Mouse (Mus musculus) cerebellum, adult 11 months (tissue): Measurements from ENCODE around the gene Slc6a17.

Experiments
- DNase-seq: peaks from one replicate; pipeline ENCODE4 v3.0.0; 2022

Gene Slc6a17

DNA sequence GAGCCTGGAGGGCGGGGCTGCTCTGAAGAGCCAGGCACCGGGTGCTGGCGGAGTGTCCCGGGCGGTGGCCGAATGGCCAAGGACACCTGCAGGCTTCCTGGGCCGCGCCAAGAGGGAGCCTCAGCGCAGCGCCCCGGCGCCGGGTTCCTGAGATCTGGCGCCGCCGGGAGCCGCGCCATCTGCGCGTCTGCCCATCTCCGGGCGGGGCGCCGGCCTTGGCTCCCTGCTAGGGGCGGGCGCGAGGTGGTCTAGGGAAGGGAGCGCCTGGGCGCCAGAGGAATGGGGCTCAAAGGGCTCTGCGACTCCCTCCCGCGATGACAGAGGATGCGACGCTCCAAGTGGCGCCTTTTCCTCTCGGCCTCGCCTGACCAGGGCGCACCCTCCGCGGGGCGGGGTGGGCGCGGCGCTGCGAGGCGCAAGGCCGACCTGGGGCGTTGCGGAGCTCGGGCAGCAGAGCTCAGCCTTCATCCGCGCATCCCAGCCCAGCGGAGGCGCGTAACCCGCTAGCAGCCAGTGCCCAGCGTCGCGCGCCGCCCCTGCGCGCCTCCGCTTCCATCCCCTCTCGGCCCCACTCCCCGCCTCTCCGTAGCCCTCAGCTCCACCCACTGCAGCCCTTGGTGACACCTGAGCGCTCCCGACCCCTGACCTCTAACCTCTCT lies 57.9 kb downstream of the Slc6a17 start:
- DNase-seq = peak; percentile 66

- peak; percentile 56 for DNase-seq
Measured at GRCm38 (mm10) chr3:107459196-107459772, 58.5 kb downstream of the Slc6a17 start, which contains the start of gene Kcnc4. Gene Kcnc4, minus strand, starts transcription at chr3:107459552.

DNA sequence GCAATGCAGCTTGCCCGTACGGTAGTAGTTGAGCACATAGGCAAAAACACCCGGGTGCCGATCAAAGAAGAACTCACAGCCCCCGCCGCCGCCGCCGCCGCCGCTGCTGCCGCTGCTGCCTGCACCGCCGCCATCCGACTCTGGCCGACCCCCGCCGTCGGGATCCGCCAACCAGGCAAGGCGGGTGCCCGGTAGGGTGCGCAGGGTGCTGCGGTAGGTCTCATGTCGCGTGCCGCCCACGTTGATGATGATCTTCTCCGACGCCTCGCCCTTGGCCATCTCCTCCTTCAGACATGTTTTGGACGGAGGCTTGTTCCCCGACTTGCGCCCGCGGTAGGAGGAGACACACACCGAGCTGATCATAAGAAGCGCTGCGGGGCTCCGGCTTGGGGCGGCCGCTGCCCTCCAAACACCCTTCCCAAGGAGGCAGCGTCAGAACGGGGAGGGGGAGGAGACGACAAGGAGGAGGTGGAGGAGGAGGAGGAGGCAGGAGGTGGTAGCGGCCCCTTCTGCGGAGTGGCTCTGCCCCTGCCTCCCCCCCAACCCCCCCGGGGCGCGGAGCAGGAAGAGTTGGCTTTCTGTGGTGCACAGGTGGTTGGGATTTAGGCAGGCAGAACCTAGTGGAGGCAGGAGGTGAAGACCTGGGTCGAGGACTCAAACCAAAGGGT lies 59.2 kb downstream of the Slc6a17 start:
- peak; percentile 47 for DNase-seq

- peak; percentile 46 for DNase-seq
Measured at GRCm38 (mm10) chr3:107458104-107458503, 59.7 kb downstream of the Slc6a17 start.

DNA sequence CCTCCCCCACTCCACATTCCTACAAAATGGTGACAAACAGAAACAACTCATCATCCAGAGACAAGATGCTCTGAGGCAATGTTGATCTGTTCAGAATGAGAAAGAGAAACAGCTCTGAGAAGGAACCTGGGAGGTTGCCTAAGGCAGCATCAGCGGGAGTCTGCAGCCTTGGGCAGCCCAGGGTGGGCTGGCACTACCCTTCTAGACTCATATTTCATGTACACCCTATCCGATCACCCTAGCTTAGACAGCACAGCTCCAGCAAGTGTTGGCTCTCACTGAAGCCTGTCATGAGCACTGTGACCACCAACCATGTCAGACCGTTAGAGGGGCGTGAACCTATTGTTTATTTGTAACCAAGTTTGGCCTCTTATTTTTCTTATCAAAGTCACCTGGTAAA lies 63.5 kb downstream of the Slc6a17 start:
- no peak for DNase-seq

DNA sequence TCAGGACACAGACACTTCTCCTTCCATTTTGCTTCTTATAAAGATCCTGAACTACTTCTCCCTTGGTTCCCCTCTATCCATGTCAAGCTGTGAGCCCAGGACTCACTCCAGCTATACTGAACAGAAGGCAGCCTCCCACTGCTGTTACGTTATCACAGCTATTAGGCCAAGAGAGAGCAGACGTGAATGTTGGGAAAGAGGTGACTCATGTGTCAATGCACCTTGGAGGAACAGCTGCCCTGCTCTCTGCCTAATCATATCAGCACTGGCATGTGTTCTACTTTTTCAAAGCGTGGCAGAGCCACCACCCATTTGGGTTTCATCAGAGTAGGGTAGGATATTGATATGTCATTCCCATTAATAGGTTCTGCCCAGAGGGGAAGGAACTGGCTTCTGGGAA lies 71.0 kb downstream of the Slc6a17 start:
- DNase-seq = no peak

- DNase-seq = no peak
Measured at GRCm38 (mm10) chr3:107443866-107444265, 74.0 kb downstream of the Slc6a17 start.

DNA sequence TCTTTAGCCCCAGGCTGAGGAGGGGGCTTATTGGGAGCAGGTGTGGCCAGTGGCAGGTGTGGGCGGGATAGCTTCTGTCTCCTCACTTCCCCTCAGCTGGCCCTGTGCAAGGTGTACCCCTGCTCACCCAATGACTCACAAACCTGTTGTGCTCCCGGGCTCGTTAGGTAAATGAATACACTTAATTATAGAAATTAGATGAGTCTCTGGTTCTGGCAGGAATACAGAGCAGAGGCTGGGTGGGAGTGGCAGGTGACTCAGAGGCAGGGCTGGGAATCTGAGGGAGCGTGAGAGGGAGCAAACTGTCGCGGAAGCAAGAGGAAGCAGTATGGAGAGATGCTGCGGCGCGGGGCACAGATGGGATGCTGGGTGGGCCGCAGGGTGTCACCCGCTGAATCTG lies 75.6 kb downstream of the Slc6a17 start:
- DNase-seq = no peak

- DNase-seq = no peak
Measured at GRCm38 (mm10) chr3:107441306-107441705, 76.5 kb downstream of the Slc6a17 start.

DNA sequence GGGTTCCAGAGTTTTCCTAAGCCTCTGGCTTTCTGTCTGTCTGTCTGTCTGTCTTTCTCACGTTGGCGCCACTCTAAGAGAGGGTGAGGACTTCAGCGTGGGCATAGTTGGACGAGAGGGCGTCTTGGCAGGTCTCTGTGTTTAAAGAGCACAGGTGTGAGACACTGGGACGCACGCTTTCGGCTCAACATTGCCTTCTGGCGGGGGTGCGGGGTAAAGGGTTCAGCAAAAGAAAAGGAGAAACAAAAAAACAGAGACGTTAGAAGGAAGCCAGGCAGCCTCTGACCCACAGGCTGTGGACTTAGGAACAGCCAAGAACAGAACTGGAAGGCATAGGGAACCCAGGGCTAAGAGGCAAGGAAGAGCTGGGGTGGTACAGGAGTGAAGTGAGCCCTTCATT lies 78.5 kb downstream of the Slc6a17 start:
- no peak for DNase-seq

- DNase-seq = no peak
Measured at GRCm38 (mm10) chr3:107437666-107438065, 80.2 kb downstream of the Slc6a17 start.

GRCm38 (mm10) chr3:107436434-107436833 lies 81.4 kb downstream of the Slc6a17 start:
- DNase-seq = no peak

GRCm38 (mm10) chr3:107433614-107434013 lies 84.2 kb downstream of the Slc6a17 start:
- DNase-seq = no peak

GRCm38 (mm10) chr3:107431268-107431667 lies 86.5 kb downstream of the Slc6a17 start:
- no peak for DNase-seq

- no peak for DNase-seq
Measured at GRCm38 (mm10) chr3:107424258-107425041, 93.4 kb downstream of the Slc6a17 start.

DNA sequence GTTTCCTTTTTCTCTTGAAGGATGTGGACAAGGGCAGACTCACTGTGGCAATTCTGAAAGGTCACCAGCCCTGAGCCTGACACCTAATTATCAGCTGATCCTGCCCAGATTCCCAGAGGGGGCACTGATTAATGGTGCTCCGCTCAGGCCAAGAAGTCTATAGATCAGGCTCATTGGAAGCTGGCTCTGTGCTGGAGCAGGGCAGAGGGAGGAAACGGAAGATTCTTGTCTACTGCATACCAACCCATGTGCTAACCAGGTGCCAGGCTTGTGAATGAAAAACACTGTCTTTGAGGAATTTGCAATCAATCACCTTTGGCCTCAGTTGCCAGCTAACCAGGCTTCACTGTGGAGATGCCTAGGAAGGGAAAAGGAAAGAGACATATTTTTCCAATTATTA lies 97.7 kb downstream of the Slc6a17 start:
- DNase-seq = no peak
